Mouse (Mus musculus) MEL (cell line): ENCODE data around the gene Stt3b. TPM values are rescaled to one million over a fixed set of nuclear protein-coding genes. Genes with fewer than 3 reads are reported as not detected.

Experiments
- DNase-seq: peaks from one replicate; pipeline ENCODE4 v3.0.0; 2011; ENCODE audit warnings: low read depth, low spot score
- H3K27ac ChIP-seq: 2 replicates; pipeline ENCODE4 v1.5.1; 2012; ENCODE audit warnings: low read depth, mild to moderate bottlenecking, control low read depth, low read length, moderate library complexity; ENCODE audit not compliant: control insufficient read depth
- H3K27me3 ChIP-seq, 2 experiments: fragments of 150-350 bp in 1 of 2; sonication (generic) in 1 of 2; 2 replicates each; pipeline ENCODE4 v1.6.1; 2012; ENCODE audit warnings: low read length in 2 of 2, mild to moderate bottlenecking in 2 of 2, improper control_type of control experiment in 1 of 2, moderate library complexity in 1 of 2; ENCODE audit not compliant: insufficient read depth in 2 of 2, control insufficient read depth in 1 of 2
- H3K36me3 ChIP-seq, 2 experiments: 2 replicates each; pipeline ENCODE4 v1.6.1; 2012 to 2014; ENCODE audit warnings: low read length in 2 of 2, improper control_type of control experiment in 1 of 2, inconsistent platforms in 1 of 2, mild to moderate bottlenecking in 1 of 2; ENCODE audit not compliant: insufficient read depth in 2 of 2, control insufficient read depth in 1 of 2
- H3K4me1 ChIP-seq, 2 experiments: fragments of 150-350 bp in 1 of 2; sonication (generic) in 1 of 2; 2 replicates each; pipeline ENCODE4 v1.6.1; 2012; ENCODE audit warnings: low read length in 2 of 2, improper control_type of control experiment in 1 of 2, mild to moderate bottlenecking in 1 of 2; ENCODE audit not compliant: insufficient read depth in 2 of 2, control insufficient read depth in 1 of 2
- H3K4me3 ChIP-seq, 2 experiments: fragments of 150-350 bp in 1 of 2; sonication (generic) in 1 of 2; 2 replicates each; pipeline ENCODE4 v1.5.1; 2012; ENCODE audit warnings: low read depth in 2 of 2, low read length in 2 of 2, mild to moderate bottlenecking in 2 of 2, moderate library complexity in 2 of 2, control low read depth in 1 of 2, improper control_type of control experiment in 1 of 2; ENCODE audit not compliant: control insufficient read depth in 1 of 2, insufficient read depth in 1 of 2
- H3K79me2 ChIP-seq: 2 replicates; pipeline ENCODE4 v1.6.1; 2012; ENCODE audit warnings: mild to moderate bottlenecking, low read length, moderate library complexity; ENCODE audit not compliant: control insufficient read depth, poor library complexity, insufficient read depth
- H3K9ac ChIP-seq: 2 replicates; pipeline ENCODE4 v1.6.1; 2012; ENCODE audit warnings: low read depth, mild to moderate bottlenecking, control low read depth, low read length, moderate library complexity; ENCODE audit not compliant: control insufficient read depth, poor library complexity, severe bottlenecking
- H3K9me3 ChIP-seq: fragments of 150-350 bp; sonication (generic); replicated peaks from 2 replicates; pipeline ENCODE4 v1.6.1; 2012; ENCODE audit warnings: mild to moderate bottlenecking, low read length, improper control_type of control experiment, moderate library complexity; ENCODE audit not compliant: insufficient read depth
- BHLHE40 ChIP-seq: IDR thresholded peaks from 2 replicates; pipeline ENCODE4 v1.6.1; 2012; ENCODE audit warnings: low read depth, mild to moderate bottlenecking, inconsistent platforms, low read length, improper control_type of control experiment, borderline replicate concordance
- CHD2 ChIP-seq: IDR thresholded peaks from 2 replicates; pipeline ENCODE4 v1.6.1; 2011; ENCODE audit warnings: low read length, improper control_type of control experiment
- E2F4 ChIP-seq: IDR thresholded peaks from 2 replicates; pipeline ENCODE4 v1.6.1; 2011; ENCODE audit warnings: low read depth, low read length, improper control_type of control experiment, borderline replicate concordance
- ELF1 ChIP-seq: IDR thresholded peaks from 2 replicates; pipeline ENCODE4 v1.6.1; 2014; ENCODE audit warnings: low read depth, mild to moderate bottlenecking, inconsistent platforms, low read length, improper control_type of control experiment, moderate library complexity
- GABPA ChIP-seq: IDR thresholded peaks from 2 replicates; pipeline ENCODE4 v1.6.1; 2012; ENCODE audit warnings: low read depth, mild to moderate bottlenecking, inconsistent platforms, low read length, improper control_type of control experiment, moderate library complexity
- GATA1 ChIP-seq: IDR thresholded peaks from 2 replicates; pipeline ENCODE4 v1.6.1; 2011; ENCODE audit warnings: low read depth, low read length, improper control_type of control experiment
- MAX ChIP-seq: IDR thresholded peaks from 2 replicates; pipeline ENCODE4 v1.6.1; 2011; ENCODE audit warnings: low read length, improper control_type of control experiment
- MEF2A ChIP-seq: IDR thresholded peaks from 2 replicates; pipeline ENCODE4 v1.6.1; 2014; ENCODE audit warnings: low read depth, mild to moderate bottlenecking, inconsistent platforms, low read length, improper control_type of control experiment; ENCODE audit not compliant: poor library complexity, insufficient replicate concordance, severe bottlenecking; ENCODE audit errors: extremely low read depth
- MYC ChIP-seq: IDR thresholded peaks from 2 replicates; pipeline ENCODE4 v1.6.1; 2011; ENCODE audit warnings: low read depth, mild to moderate bottlenecking, low read length, improper control_type of control experiment, moderate library complexity
- POLR2AphosphoS5 ChIP-seq: IDR thresholded peaks from 2 replicates; pipeline ENCODE4 v1.6.1; 2012; ENCODE audit warnings: low read depth, borderline replicate concordance, mild to moderate bottlenecking, inconsistent platforms, low read length, moderate library complexity, mixed read lengths
- TAL1 ChIP-seq: IDR thresholded peaks from 2 replicates; pipeline ENCODE4 v1.6.1; 2012; ENCODE audit warnings: mild to moderate bottlenecking, inconsistent platforms, low read length, moderate library complexity, mixed read lengths
- TCF12 ChIP-seq: IDR thresholded peaks from 2 replicates; pipeline ENCODE4 v1.6.1; 2014; ENCODE audit warnings: low read depth, mild to moderate bottlenecking, inconsistent platforms, low read length, improper control_type of control experiment, moderate library complexity
- polyA plus RNA-seq, 2 experiments: library from polyadenylated mRNA; stranded (reverse) in 1 of 2; unstranded in 1 of 2; fragments of >175 nt in 1 of 2; fragments of >200 nt in 1 of 2; gene quantifications; 2 replicates each; pipeline versions ENCODE4 v1.2.1 to v1.2.4; 2012; ENCODE audit warnings: low replicate concordance in 2 of 2, low read depth in 1 of 2; ENCODE audit not compliant: insufficient read length in 2 of 2, insufficient read depth in 1 of 2, missing spikeins in 1 of 2
- total RNA-seq: library from RNA; depleted of rRNA; stranded (reverse); fragments of 300-350 nt; gene quantifications from 2 replicates; pipeline ENCODE4 v1.2.3, GENCODE M21; 2012

Stt3b gene
- total and polyA plus RNA-seq, 3 experiments = 81.9 to 263 (median 97.6) TPM

GRCm38 (mm10) chr9:115230141-115230540 is 80.1 kb downstream of the Stt3b start:
- Histone ChIP-seq H3K4me3 (no peak overlapping the region), H3K79me2 (no peaks in the 10 kb centered on the region), H3K36me3 (no peaks in the 10 kb centered on the region), H3K4me1 (no peaks in the 10 kb centered on the region), H3K27me3 (no peaks in the 10 kb centered on the region), H3K9ac (no peak overlapping the region), H3K27ac (no peak overlapping the region), H3K9me3 (no peaks in the 10 kb centered on the region)
- TF ChIP-seq GABPA = no peak
- TF ChIP-seq TAL1 = no peak
- TF ChIP-seq POLR2AphosphoS5 = no peak
- no peak for TF ChIP-seq MEF2A
- DNase-seq = no peak

GRCm38 (mm10) chr9:115229676-115230075 is 80.5 kb downstream of the Stt3b start:
- no peaks in the 10 kb centered on the region for H3K4me1 ChIP-seq
- no peak for TF ChIP-seq BHLHE40
- TF ChIP-seq CHD2 = no peak
- TF ChIP-seq ELF1 = no peak
- TF ChIP-seq E2F4 = no peak
- no peak for TF ChIP-seq MAX
- no peaks in the 10 kb centered on the region for H3K36me3 ChIP-seq
- no peak for DNase-seq
- H3K79me2 ChIP-seq = no peaks in the 10 kb centered on the region
- H3K27ac ChIP-seq = no peak overlapping the region
- H3K9ac ChIP-seq = no peak overlapping the region
- H3K9me3 ChIP-seq = no peaks in the 10 kb centered on the region
- no peaks in the 10 kb centered on the region for H3K27me3 ChIP-seq
- H3K4me3 ChIP-seq = no peak overlapping the region

DNA sequence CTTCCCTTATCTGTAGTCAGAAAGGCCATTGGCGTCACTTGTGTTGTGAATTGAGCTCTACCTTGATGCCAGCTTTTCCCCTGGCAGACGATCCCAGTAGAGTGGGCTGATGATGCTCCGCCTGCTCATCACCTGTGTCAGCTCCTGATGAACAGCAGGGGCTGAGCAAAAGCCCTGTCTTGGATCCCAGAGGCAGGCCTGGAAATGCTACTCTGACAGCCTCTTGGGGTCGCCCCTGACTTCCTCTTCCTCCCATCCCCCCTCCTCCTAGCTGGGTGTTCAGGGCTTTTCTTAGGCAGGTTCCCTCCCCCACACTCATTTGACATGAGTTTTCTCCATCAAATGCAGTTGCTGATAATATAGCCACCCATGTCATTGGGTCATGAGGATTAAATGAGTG is 81.1 kb downstream of the Stt3b start:
- TF ChIP-seq GATA1 (no peak), TCF12 (no peak), MYC (no peak)
- H3K9ac ChIP-seq = no peak overlapping the region
- no peak for DNase-seq
- no peak overlapping the region for H3K4me3 ChIP-seq
- H3K36me3 ChIP-seq = no peaks in the 10 kb centered on the region
- H3K27me3 ChIP-seq = no peaks in the 10 kb centered on the region
- no peak overlapping the region for H3K27ac ChIP-seq
- no peaks in the 10 kb centered on the region for H3K4me1 ChIP-seq
- H3K9me3 ChIP-seq = no peaks in the 10 kb centered on the region
- H3K79me2 ChIP-seq = no peaks in the 10 kb centered on the region
